Mouse (Mus musculus) intestine, embryonic 14.5 days (tissue): Measurements from ENCODE around the gene Paqr7. TPM values are rescaled to one million over a fixed set of nuclear protein-coding genes. Genes with fewer than 3 reads are reported as not detected.
A peak's percentile ranks its signal among the peaks of the same experiment; 100 is the strongest.

Experiments
- ATAC-seq: fragments of 200-750 bp; cut with Nextera tagmentation; replicated peaks from 2 replicates; pipeline ENCODE4 v1.8.0; 2017; ENCODE audit warnings: low read depth, moderate number of reproducible peaks, moderate TSS enrichment, moderate library complexity; ENCODE audit not compliant: low FRiP score, low TSS enrichment
- DNase-seq: peaks from one replicate; pipeline ENCODE4 v3.0.0-alpha.2; 2018; ENCODE audit warnings: low spot score
- H3K27ac ChIP-seq: fragments of 300-500 bp; sonication (generic); 2 replicates; pipeline ENCODE4 v1.5.1; 2014; ENCODE audit warnings: low read depth, mild to moderate bottlenecking, control low read depth
- H3K27me3 ChIP-seq: fragments of 300-500 bp; sonication (generic); replicated peaks from 2 replicates; pipeline ENCODE4 v1.6.1; 2014; ENCODE audit warnings: low read length, control low read depth; ENCODE audit not compliant: control insufficient read depth, insufficient read depth
- H3K36me3 ChIP-seq: fragments of 300-500 bp; sonication (generic); 2 replicates; pipeline ENCODE4 v1.6.1; 2014; ENCODE audit warnings: low read length, control low read depth; ENCODE audit not compliant: control insufficient read depth, insufficient read depth
- H3K4me1 ChIP-seq: fragments of 300-500 bp; sonication (generic); replicated peaks from 2 replicates; pipeline ENCODE4 v1.6.1; 2014; ENCODE audit warnings: low read length, control low read depth, mixed read lengths; ENCODE audit not compliant: control insufficient read depth, insufficient read depth
- H3K4me2 ChIP-seq: fragments of 300-500 bp; sonication (generic); 2 replicates; pipeline ENCODE4 v1.6.1; 2014; ENCODE audit warnings: low read length
- H3K4me3 ChIP-seq: fragments of 300-500 bp; sonication (generic); 2 replicates; pipeline ENCODE4 v1.5.1; 2014; ENCODE audit warnings: low read depth, low read length, control low read depth, mixed read lengths
- H3K9ac ChIP-seq: fragments of 300-500 bp; sonication (generic); 2 replicates; pipeline ENCODE4 v1.6.1; 2014; ENCODE audit warnings: mild to moderate bottlenecking, low read length
- H3K9me3 ChIP-seq: fragments of 300-500 bp; sonication (generic); 2 replicates; pipeline ENCODE4 v1.6.1; 2016; ENCODE audit warnings: low read length, control low read depth; ENCODE audit not compliant: control insufficient read depth
- WGBS: fragments of 180-500 bp; shearing (Covaris S2); extraction: QIAGEN DNeasy Blood & Tissue Kit; methylation state at CpG from one replicate; pipeline ENCODE4 v1.1.7; 2014; 5-methylcytosine and 5-hydroxymethylcytosine counted together
- polyA plus RNA-seq: library from polyadenylated mRNA; unstranded; fragments of >200 nt; fragmentation: Nextera tagmentation; extraction: Ambion mirVana; gene quantifications from 2 replicates; pipeline ENCODE4 v1.2.1, GENCODE M21; 2014

Paqr7 gene
- polyA plus RNA-seq, 1 experiment from 2014 or later = 2.1 TPM

GRCm38 (mm10) chr4:134543261-134543660, 46.8 kb downstream of the Paqr7 start:
- Histone ChIP-seq H3K36me3 (peaks cover 71% of the 10 kb centered on the region), H3K9me3 (no peaks in the 10 kb centered on the region), H3K4me1 (peaks cover 4% of the 10 kb centered on the region), H3K9ac (no peak overlapping the region), H3K27ac (no peak overlapping the region), H3K4me2 (no peak overlapping the region), H3K27me3 (no peaks in the 10 kb centered on the region), H3K4me3 (no peak overlapping the region)
- ATAC-seq (peak; percentile 76), DNase-seq (peak; percentile 100)
- WGBS = 9% methylated on average over 5 of the region's 5 CpGs

GRCm38 (mm10) chr4:134546814-134547705, 50.6 kb downstream of the Paqr7 start:
- no peaks in the 10 kb centered on the region for H3K27me3 ChIP-seq
- DNase-seq = no peak
- H3K4me2 ChIP-seq = no peak overlapping the region
- ATAC-seq = no peak
- H3K9me3 ChIP-seq = peaks cover 7% of the 10 kb centered on the region; the same call in 1 of the 2 replicates
- H3K36me3 ChIP-seq = peaks cover 55% of the 10 kb centered on the region
- H3K9ac ChIP-seq = no peak overlapping the region
- H3K4me3 ChIP-seq = no peak overlapping the region
- H3K27ac ChIP-seq = no peak overlapping the region
- peaks cover 9% of the 10 kb centered on the region for H3K4me1 ChIP-seq
- WGBS = 70% methylated on average over 9 of the region's 9 CpGs

GRCm38 (mm10) chr4:134548169-134548938, 51.9 kb downstream of the Paqr7 start:
- ATAC-seq (no peak), DNase-seq (no peak)
- Histone ChIP-seq H3K4me1 (peaks cover 15% of the 10 kb centered on the region), H3K4me3 (no peak overlapping the region), H3K4me2 (no peak overlapping the region), H3K27me3 (no peaks in the 10 kb centered on the region), H3K9ac (no peak overlapping the region), H3K36me3 (peaks cover 44% of the 10 kb centered on the region), H3K9me3 (peaks cover 7% of the 10 kb centered on the region; the same call in 1 of the 2 replicates), H3K27ac (no peak overlapping the region)
- WGBS = 73% methylated on average over 18 of the region's 18 CpGs

- Histone ChIP-seq H3K4me1 (peaks cover 15% of the 10 kb centered on the region), H3K4me2 (no peak overlapping the region), H3K9ac (no peak overlapping the region), H3K27ac (no peak overlapping the region), H3K27me3 (no peaks in the 10 kb centered on the region), H3K9me3 (peaks cover 7% of the 10 kb centered on the region; the same call in 1 of the 2 replicates), H3K4me3 (no peak overlapping the region), H3K36me3 (peaks cover 34% of the 10 kb centered on the region)
- WGBS = 98% methylated on average over 8 of the region's 8 CpGs
- DNase-seq (no peak), ATAC-seq (no peak)
These were observed 53.4 kb downstream of the Paqr7 start for GRCm38 (mm10) chr4:134549899-134550298.

- H3K9ac ChIP-seq = peak within 1 kb of the TSS; percentile 87
- peak within 1 kb of the TSS; percentile 53 for H3K4me2 ChIP-seq
- H3K27ac ChIP-seq = peak within 1 kb of the TSS; percentile 72
- peak; percentile 85 for DNase-seq
- peak; percentile 92 for ATAC-seq
- peaks cover 7% of the 10 kb centered on the region; the same call in 1 of the 2 replicates for H3K9me3 ChIP-seq
- H3K36me3 ChIP-seq = peaks cover 22% of the 10 kb centered on the region
- WGBS = under 1% methylated on average over 61 of the region's 67 CpGs
- H3K4me1 ChIP-seq = peaks cover 15% of the 10 kb centered on the region
- H3K4me3 ChIP-seq = peak within 1 kb of the TSS; percentile 80
- no peaks in the 10 kb centered on the region for H3K27me3 ChIP-seq
These were observed 55.2 kb downstream of the Paqr7 start, which contains the start of gene Selenon for GRCm38 (mm10) chr4:134551494-134552316. TSS of gene Selenon (minus strand) at chr4:134552166.

GRCm38 (mm10) chr4:134553631-134554030, 57.1 kb downstream of the Paqr7 start:
- Histone ChIP-seq H3K9me3 (peaks cover 7% of the 10 kb centered on the region; the same call in 1 of the 2 replicates), H3K4me2 (no peak overlapping the region), H3K27me3 (no peaks in the 10 kb centered on the region), H3K4me3 (no peak overlapping the region), H3K36me3 (peaks cover 9% of the 10 kb centered on the region), H3K9ac (no peak overlapping the region), H3K27ac (no peak overlapping the region), H3K4me1 (peaks cover 20% of the 10 kb centered on the region)
- DNase-seq = no peak
- ATAC-seq = no peak
- WGBS = 55% methylated on average over 1 of the region's 1 CpGs

- H3K27ac ChIP-seq = no peak overlapping the region
- 69% methylated on average over 8 of the region's 8 CpGs for WGBS
- no peaks in the 10 kb centered on the region for H3K27me3 ChIP-seq
- peaks cover 19% of the 10 kb centered on the region for H3K4me1 ChIP-seq
- no peak overlapping the region for H3K4me2 ChIP-seq
- ATAC-seq (no peak), DNase-seq (no peak)
- H3K9ac ChIP-seq = no peak overlapping the region
- no peaks in the 10 kb centered on the region for H3K36me3 ChIP-seq
- no peaks in the 10 kb centered on the region for H3K9me3 ChIP-seq
- H3K4me3 ChIP-seq = no peak overlapping the region
These were observed 59.6 kb downstream of the Paqr7 start for GRCm38 (mm10) chr4:134555956-134556580.
